Mouse (Mus musculus) limb, embryonic 12.5 days (tissue): ENCODE measurements at regions not wholly inside any gene's neighbourhood (a gene's known extent, or its start where the extent isn't known, plus 50 kb on each side); places are given as distances from the start of the nearest gene placed in this dataset.
A peak's percentile ranks its signal among the peaks of the same experiment; 100 is the strongest.

Experiments
- ATAC-seq: fragments of 200-750 bp; cut with Nextera tagmentation; 2 replicates; pipeline ENCODE4 v1.8.0; 2017; ENCODE audit warnings: low read depth, moderate TSS enrichment; ENCODE audit not compliant: insufficient number of reproducible peaks, insufficient read depth, low FRiP score, low TSS enrichment
- H3K27ac ChIP-seq: fragments of 300-500 bp; sonication (generic); 2 replicates; pipeline ENCODE4 v1.5.1; 2016; ENCODE audit warnings: mild to moderate bottlenecking, moderate library complexity
- H3K27me3 ChIP-seq: fragments of 300-500 bp; sonication (generic); 2 replicates; pipeline ENCODE4 v1.6.1; 2016; ENCODE audit warnings: mild to moderate bottlenecking, moderate library complexity
- H3K36me3 ChIP-seq: fragments of 300-500 bp; sonication (generic); 2 replicates; pipeline ENCODE4 v1.6.1; 2016; ENCODE audit warnings: mild to moderate bottlenecking, moderate library complexity
- H3K4me1 ChIP-seq: fragments of 300-500 bp; sonication (generic); replicated peaks from 2 replicates; pipeline ENCODE4 v1.6.1; 2016
- H3K4me2 ChIP-seq: fragments of 300-500 bp; sonication (generic); 2 replicates; pipeline ENCODE4 v1.6.1; 2016; ENCODE audit warnings: mild to moderate bottlenecking, moderate library complexity
- H3K4me3 ChIP-seq: fragments of 300-500 bp; sonication (generic); replicated peaks from 2 replicates; pipeline ENCODE4 v1.5.1; 2016; ENCODE audit warnings: mild to moderate bottlenecking
- H3K9ac ChIP-seq: fragments of 300-500 bp; sonication (generic); replicated peaks from 2 replicates; pipeline ENCODE4 v1.6.1; 2016; ENCODE audit warnings: mild to moderate bottlenecking, moderate library complexity
- H3K9me3 ChIP-seq: fragments of 300-500 bp; sonication (generic); 2 replicates; pipeline ENCODE4 v1.6.1; 2016; ENCODE audit warnings: mild to moderate bottlenecking, moderate library complexity
- WGBS: fragments of 180-500 bp; shearing (Covaris S2); methylation state at CpG from one replicate; pipeline ENCODE4 v1.1.7; 2016; 5-methylcytosine and 5-hydroxymethylcytosine counted together

DNA sequence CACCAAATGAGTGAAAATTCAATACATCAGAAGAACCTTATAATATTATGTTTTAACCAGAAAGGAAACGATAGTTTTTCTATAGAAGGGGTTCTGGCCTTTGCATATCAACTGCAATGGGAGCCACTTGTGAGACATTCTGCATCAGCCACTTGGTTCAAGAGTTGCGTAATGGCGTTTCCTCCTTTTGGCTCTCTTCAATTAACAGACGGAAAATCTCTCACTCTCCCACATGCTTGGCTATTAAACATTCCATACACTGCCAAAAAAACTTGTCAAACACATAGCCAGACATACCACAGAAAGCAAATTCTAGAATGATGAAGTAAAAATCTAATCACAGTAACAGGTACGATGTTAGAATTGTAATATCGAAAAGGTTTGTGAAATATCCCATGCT, 643.1 kb upstream of the Slit2 start:
- Histone ChIP-seq H3K27ac (no peak overlapping the region), H3K9ac (no peak overlapping the region), H3K36me3 (no peaks in the 10 kb centered on the region), H3K9me3 (no peaks in the 10 kb centered on the region), H3K4me2 (no peak overlapping the region), H3K4me1 (no peaks in the 10 kb centered on the region), H3K27me3 (no peaks in the 10 kb centered on the region), H3K4me3 (no peak overlapping the region)
- 81% methylated on average over 6 of the region's 6 CpGs for WGBS
- ATAC-seq, result no peak

DNA sequence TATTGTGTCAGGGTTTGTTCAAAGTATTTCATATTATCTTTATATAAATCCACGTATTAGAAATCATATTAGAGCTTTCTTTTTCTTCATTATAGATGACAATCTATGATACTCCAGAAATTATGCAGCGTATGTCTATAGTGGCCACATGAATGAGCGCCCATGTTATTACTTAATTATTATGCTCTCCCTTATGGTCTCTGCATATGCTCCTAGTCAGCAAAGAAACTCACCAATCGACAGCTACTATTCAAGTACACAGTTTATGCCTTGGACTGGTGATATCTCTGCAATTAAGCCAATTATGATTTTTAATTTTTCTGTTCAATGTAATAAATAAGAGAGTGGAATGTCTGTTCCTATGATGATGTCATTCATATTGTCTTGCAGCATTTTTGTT, 612.8 kb upstream of the Slit2 start:
- Histone ChIP-seq H3K4me3 (no peak overlapping the region), H3K27ac (no peak overlapping the region), H3K9me3 (no peaks in the 10 kb centered on the region), H3K4me1 (no peaks in the 10 kb centered on the region), H3K4me2 (no peak overlapping the region), H3K36me3 (no peaks in the 10 kb centered on the region), H3K9ac (no peak overlapping the region), H3K27me3 (no peaks in the 10 kb centered on the region)
- 90% methylated on average over 4 of the region's 4 CpGs for WGBS
- no peak for ATAC-seq

DNA sequence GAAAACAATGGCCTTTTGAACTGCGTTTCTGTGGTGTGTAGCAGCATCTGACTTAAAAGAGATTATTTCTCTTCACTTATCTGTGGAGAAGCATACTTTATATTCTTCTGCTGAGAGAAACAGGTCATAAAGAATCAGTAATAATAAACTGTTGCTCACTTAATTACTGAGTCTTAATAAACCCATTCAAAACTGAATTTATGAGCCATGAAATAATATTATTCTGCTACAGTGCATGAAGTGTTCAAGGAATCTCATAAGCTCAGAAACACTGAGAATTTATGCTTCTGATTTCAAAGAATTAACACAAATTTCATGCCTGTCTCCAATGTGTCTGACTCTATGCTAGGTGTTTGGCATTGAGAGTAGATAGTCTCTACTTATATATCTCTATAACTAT, 597.0 kb upstream of the Slit2 start:
- Histone ChIP-seq H3K27me3 (no peaks in the 10 kb centered on the region), H3K4me2 (no peak overlapping the region), H3K9ac (no peak overlapping the region), H3K27ac (no peak overlapping the region), H3K36me3 (no peaks in the 10 kb centered on the region), H3K4me3 (no peak overlapping the region), H3K4me1 (no peaks in the 10 kb centered on the region), H3K9me3 (no peaks in the 10 kb centered on the region)
- 83% methylated on average over 1 of the region's 1 CpGs for WGBS
- no peak for ATAC-seq

DNA sequence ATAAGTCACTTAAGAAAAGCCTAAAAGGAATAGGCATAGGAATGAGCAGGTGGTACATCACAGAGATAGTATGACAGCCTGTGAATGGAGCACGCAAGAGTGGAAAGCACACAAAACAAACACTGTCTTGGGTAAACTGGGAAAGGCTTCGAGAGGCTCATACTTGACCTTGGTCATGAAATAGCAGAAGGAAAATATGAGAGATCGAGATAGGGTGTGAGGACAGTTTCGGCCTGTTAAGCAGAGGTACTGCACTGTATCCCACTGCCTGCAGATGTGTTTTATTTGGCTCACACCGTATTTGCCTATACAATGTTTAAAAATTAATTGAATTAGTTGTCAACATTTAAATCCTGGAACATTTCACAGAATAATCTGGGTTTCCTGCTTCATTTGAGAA, 596.2 kb upstream of the Slit2 start:
- H3K9me3 ChIP-seq, result no peaks in the 10 kb centered on the region
- 91% methylated on average over 5 of the region's 5 CpGs for WGBS
- no peak for ATAC-seq
- H3K9ac ChIP-seq, result no peak overlapping the region
- H3K4me2 ChIP-seq, result no peak overlapping the region
- no peaks in the 10 kb centered on the region for H3K27me3 ChIP-seq
- H3K36me3 ChIP-seq, result no peaks in the 10 kb centered on the region
- H3K4me3 ChIP-seq, result no peak overlapping the region
- H3K27ac ChIP-seq, result no peak overlapping the region
- no peaks in the 10 kb centered on the region for H3K4me1 ChIP-seq

DNA sequence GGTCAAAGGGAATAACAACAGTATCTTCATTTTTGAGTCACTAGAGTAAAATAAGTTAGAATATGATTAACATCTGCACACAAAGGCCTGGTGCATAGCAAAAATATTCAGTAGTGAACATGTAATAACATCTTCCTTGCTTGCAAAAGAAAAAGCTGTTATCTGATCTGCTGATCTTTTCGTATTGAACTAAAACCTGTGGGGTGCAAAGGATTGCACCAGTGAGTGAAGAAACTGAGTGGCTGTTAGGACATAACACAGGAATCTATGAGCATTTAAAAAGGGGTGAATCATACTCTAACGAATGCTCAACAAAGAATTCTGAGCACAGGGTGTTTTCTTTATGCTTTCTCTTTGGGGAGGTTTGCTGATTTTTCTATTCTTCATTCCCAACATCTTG, 592.2 kb upstream of the Slit2 start:
- ATAC-seq, result no peak
- WGBS, result 79% methylated on average over 2 of the region's 2 CpGs
- Histone ChIP-seq H3K9ac (no peak overlapping the region), H3K4me1 (no peaks in the 10 kb centered on the region), H3K4me3 (no peak overlapping the region), H3K4me2 (no peak overlapping the region), H3K36me3 (no peaks in the 10 kb centered on the region), H3K27me3 (no peaks in the 10 kb centered on the region), H3K9me3 (no peaks in the 10 kb centered on the region), H3K27ac (no peak overlapping the region)

DNA sequence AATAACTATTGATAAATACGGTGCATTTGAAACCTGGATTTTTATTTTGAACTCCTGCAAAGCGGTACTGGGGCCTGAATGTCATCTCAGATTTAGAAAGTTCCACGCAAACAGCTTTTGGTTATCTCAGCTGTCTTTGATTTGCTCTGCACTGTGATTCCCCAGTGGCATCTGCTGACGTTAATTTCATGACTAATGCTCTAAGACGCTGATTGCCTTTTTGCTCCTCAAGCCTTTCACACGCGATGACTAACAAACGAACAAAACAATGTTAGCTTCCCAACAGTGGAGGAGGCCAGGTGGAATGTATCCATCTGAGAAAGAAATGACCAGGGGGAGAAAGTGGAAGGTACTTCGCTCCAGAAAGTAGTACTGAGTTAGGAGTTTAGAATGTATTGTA, 586.1 kb upstream of the Slit2 start:
- Histone ChIP-seq H3K4me3 (no peak overlapping the region), H3K9me3 (no peaks in the 10 kb centered on the region), H3K4me1 (no peaks in the 10 kb centered on the region), H3K36me3 (no peaks in the 10 kb centered on the region), H3K27ac (no peak overlapping the region), H3K4me2 (no peak overlapping the region), H3K27me3 (peaks cover 4% of the 10 kb centered on the region; the same call in 1 of the 2 replicates), H3K9ac (no peak overlapping the region)
- no peak for ATAC-seq
- WGBS, result 74% methylated on average over 9 of the region's 9 CpGs

DNA sequence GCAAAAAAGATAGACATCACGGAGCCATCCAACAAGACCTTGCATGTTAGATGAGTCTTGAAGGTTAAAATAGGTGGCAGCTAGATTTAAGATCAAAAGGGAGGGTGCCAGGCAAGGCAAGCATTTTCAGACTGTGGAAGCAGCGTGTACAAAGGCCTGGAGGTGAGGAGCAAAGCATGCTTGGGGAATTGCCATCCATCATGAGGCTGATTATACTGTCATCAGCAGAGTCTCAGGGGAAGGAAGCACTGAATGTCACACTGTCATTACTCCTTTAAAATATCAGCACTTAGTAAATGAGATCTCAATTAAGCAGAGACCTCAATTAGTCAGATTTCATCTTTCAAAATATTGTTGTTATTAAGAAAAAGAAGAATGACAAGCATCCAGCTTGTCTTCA, 561.0 kb upstream of the Slit2 start:
- 58% methylated on average over 2 of the region's 2 CpGs for WGBS
- Histone ChIP-seq H3K4me1 (no peaks in the 10 kb centered on the region), H3K4me3 (no peak overlapping the region), H3K36me3 (no peaks in the 10 kb centered on the region), H3K9ac (no peak overlapping the region), H3K27ac (no peak overlapping the region), H3K9me3 (no peaks in the 10 kb centered on the region), H3K27me3 (no peaks in the 10 kb centered on the region), H3K4me2 (no peak overlapping the region)
- no peak for ATAC-seq

DNA sequence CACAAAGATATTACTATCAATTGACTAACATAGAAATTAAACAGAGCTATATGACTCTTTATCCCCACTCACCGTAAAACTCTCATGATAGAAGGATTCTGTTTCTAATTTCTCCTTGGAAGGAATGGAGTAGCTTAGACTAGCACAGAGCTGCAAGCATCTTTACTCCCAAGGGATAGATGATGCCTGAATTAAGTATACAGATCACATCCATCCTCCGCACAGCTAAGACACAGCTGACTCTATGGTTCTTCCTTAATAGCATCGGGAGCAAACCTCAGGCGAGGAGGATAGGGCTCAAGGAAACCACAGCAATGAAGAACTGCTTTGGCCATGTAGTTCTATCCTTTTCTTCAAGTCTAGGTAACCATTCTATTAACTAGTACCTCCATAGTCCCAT, 556.9 kb upstream of the Slit2 start:
- Histone ChIP-seq H3K4me1 (peaks cover 18% of the 10 kb centered on the region), H3K4me3 (no peak overlapping the region), H3K27me3 (no peaks in the 10 kb centered on the region), H3K27ac (no peak overlapping the region), H3K4me2 (no peak overlapping the region), H3K36me3 (no peaks in the 10 kb centered on the region), H3K9ac (no peak overlapping the region), H3K9me3 (no peaks in the 10 kb centered on the region)
- no peak for ATAC-seq
- WGBS, result 91% methylated on average over 4 of the region's 4 CpGs

DNA sequence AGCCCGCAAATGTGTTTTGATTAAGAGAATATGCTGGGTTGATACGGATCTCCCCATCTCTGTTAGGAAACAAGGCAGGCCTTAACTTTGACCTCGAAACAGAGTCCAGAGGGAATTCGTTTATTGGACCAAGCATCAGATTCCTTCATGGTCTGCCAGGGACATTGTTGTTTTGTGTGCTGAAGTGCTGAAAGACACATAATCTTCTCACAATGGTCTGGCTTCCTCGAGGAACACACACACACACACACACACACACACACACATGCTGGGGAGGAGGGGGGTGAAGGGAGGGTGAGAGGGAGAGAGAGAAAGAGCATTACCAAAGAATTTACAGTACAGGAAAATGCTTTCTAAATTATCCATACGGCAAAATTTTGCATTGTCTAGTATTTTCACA, 556.5 kb upstream of the Slit2 start:
- H3K4me1 ChIP-seq, result peaks cover 18% of the 10 kb centered on the region
- no peaks in the 10 kb centered on the region for H3K27me3 ChIP-seq
- H3K4me3 ChIP-seq, result no peak overlapping the region
- 73% methylated on average over 6 of the region's 6 CpGs for WGBS
- H3K9ac ChIP-seq, result no peak overlapping the region
- H3K4me2 ChIP-seq, result no peak overlapping the region
- no peak overlapping the region for H3K27ac ChIP-seq
- H3K9me3 ChIP-seq, result no peaks in the 10 kb centered on the region
- no peak for ATAC-seq
- no peaks in the 10 kb centered on the region for H3K36me3 ChIP-seq

DNA sequence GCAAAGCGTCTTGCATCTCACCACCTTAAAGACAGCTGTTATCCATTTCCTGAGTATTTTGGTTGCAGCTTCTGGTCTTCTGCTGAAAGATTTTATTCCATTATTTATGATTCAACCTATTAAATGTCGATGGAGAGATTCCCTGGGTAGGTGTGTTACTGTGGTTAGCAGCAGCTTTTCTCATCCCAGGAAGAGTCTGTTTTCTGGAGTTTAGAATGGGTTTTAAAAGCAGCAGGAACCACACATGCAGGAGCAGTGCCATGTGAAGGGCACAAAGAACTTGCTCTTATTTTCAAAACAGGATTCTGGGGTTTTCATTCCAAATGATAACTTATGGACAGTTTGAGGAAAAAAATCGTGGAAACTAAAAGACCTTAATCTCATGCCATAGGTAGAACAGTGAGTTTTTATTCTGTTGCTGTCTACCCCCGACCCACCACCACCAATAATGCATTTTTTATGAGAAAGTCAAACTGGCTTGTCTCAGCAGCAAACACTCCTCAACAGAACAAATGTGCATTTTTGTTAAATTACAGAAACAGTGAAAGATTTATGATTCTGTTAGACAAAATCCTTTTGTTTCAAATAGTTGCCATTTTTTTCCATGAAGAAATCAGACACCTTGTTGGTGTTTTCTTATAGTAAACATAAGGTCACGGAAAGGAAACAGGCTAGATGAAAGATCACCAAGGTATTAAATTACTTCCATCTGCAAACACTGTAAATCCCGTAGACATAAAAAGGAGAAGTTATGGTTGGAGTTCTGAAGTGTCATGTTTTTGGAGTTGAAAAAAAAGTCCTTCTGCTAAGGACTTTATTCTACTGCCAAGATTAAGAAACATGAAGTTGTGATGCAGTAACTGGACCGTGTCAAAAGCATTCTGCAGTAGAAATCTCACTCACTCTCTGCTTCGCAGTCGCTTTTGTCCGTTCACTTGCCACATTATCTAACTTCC, 553.4 kb upstream of the Slit2 start:
- 37% methylated on average over 10 of the region's 10 CpGs for WGBS
- H3K9me3 ChIP-seq, result no peaks in the 10 kb centered on the region
- H3K4me3 ChIP-seq, result no peak overlapping the region
- no peak overlapping the region for H3K9ac ChIP-seq
- H3K4me2 ChIP-seq, result no peak overlapping the region
- no peaks in the 10 kb centered on the region for H3K27me3 ChIP-seq
- no peaks in the 10 kb centered on the region for H3K36me3 ChIP-seq
- ATAC-seq, result peak; percentile 71
- peaks cover 18% of the 10 kb centered on the region for H3K4me1 ChIP-seq
- H3K27ac ChIP-seq, result 0 out of 2 replicates have a peak overlapping the region, but pooled peaks have one; percentile 25

DNA sequence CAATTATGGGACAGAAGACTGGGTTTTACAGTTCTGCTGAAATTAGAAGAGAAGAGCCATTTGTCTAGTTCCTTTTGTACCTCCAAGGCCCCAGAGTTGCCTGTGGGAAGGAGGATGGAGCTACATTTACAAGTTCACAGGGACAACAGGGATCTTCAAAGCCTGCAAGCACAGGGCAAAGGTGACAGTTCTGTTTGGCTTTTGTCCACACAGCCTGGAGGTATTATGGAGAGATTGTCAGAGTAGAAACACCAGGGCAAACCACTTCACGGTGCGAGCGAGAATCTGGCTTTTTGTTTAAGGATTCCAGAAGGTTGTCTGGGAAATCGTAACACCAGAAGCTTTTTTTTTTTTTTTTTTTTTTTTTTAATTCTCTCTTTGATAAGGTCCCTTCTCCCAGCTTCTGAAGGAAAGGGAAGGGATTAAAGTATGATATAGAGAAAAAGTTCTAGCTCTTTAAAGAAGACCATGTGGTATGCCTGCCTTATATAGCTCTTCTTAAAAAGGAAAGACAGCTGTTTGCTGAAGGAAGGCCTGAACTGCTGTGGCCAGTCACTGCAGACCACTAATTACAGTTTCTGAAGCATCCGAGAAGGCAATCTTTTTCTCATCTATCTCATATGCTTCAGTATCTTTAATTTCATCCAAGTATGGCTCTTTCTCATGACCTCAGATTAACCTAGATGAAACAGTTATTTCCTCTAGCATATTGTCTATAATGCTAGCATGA, 551.2 kb upstream of the Slit2 start:
- ATAC-seq, result no peak; the same call in 1 of the 2 replicates
- no peak overlapping the region for H3K4me3 ChIP-seq
- no peak overlapping the region for H3K27ac ChIP-seq
- no peak overlapping the region for H3K4me2 ChIP-seq
- WGBS, result 31% methylated on average over 5 of the region's 5 CpGs
- H3K27me3 ChIP-seq, result no peaks in the 10 kb centered on the region
- no peak overlapping the region for H3K9ac ChIP-seq
- no peaks in the 10 kb centered on the region for H3K9me3 ChIP-seq
- peaks cover 18% of the 10 kb centered on the region for H3K4me1 ChIP-seq
- H3K36me3 ChIP-seq, result no peaks in the 10 kb centered on the region
